ENCODE assay signal across 33 mouse cellular contexts in the genomic region with DNA sequence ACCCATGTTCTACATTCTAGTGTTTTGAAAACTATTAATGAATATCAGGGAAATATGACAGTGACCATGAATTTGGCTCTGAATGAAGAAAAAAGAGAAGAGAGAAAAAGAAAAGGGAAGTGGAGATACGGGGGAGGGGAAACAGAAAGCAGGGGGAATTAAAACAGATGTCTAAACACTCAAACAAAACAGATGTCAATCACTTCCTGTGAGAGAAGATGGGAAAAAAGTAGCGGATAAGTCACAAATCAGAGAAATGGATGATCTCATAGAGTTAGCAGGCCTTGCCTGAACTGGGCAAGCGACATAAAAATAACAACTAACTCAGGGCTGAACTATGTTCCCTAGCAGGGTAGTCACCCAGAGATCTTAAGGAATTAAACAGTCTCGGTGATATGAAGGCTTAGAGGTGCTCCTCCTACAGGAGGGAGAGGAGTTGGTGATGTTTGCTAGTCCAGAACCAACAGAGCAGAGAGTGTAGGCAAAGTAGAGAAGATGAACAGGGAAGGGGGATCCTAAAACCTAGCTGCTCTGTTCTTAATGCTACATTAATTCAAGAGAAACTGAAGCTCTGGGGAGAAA.
A peak's percentile ranks its signal among the peaks of the same experiment; 100 is the strongest.
DNase-seq lines count a peak whose midpoint lies in the region; ATAC-seq and TF ChIP-seq lines count a peak whose summit lies in the region.
"Had no signal": no experiment of that assay in that cellular context is flagged by ENCODE, and none has a peak within 500 bp of the region (broad histone marks: within the 10 kb centered on the region; RNA-seq: fewer than 3 reads in every experiment).

No protein-coding gene starts in this region.

- no peaks in the 10 kb centered on the region for H3K27me3 ChIP-seq in midbrain, embryonic 11.5 days (ENCODE audit: control insufficient read depth, insufficient read depth, low read length)
- no peaks in the 10 kb centered on the region for H3K27me3 ChIP-seq in midbrain, embryonic 16.5 days (ENCODE audit: control insufficient read depth, insufficient read depth, low read depth, low read length)
- H3K27me3 ChIP-seq in stomach, postnatal 0 days (ENCODE audit: control insufficient read depth, insufficient read depth, low read length): no peaks in the 10 kb centered on the region
- H3K27me3 ChIP-seq: embryonic facial prominence, embryonic 13.5 days; heart, embryonic 15.5 days; kidney, embryonic 15.5 days; limb, embryonic 13.5 days; liver, embryonic 12.5 days; neural tube, embryonic 12.5 days had no signal

- no peaks in the 10 kb centered on the region for H3K36me3 ChIP-seq in midbrain, embryonic 11.5 days (ENCODE audit: control insufficient read depth, insufficient read depth, low read length)
- no peaks in the 10 kb centered on the region for H3K36me3 ChIP-seq in midbrain, embryonic 16.5 days (ENCODE audit: control insufficient read depth, insufficient read depth, low read length)
- H3K36me3 ChIP-seq in stomach, postnatal 0 days (ENCODE audit: control insufficient read depth, insufficient read depth, low read length): no peaks in the 10 kb centered on the region
- H3K36me3 ChIP-seq: embryonic facial prominence, embryonic 13.5 days; heart, embryonic 15.5 days; kidney, embryonic 15.5 days; limb, embryonic 13.5 days; liver, embryonic 12.5 days; midbrain, embryonic 10.5 days; neural tube, embryonic 12.5 days had no signal

- no peak overlapping the region for H3K4me3 ChIP-seq in midbrain, embryonic 11.5 days (ENCODE audit: low read depth, low read length)
- H3K4me3 ChIP-seq in midbrain, embryonic 16.5 days (ENCODE audit: low read depth, low read length): no peak overlapping the region
- no peak overlapping the region for H3K4me3 ChIP-seq in stomach, postnatal 0 days (ENCODE audit: low read depth, low read length)
- H3K4me3 ChIP-seq: embryonic facial prominence, embryonic 13.5 days; erythroblast, embryonic 14.5 days; heart, embryonic 15.5 days; kidney, embryonic 15.5 days; limb, embryonic 13.5 days; liver, embryonic 12.5 days; midbrain, embryonic 10.5 days; myocyte; neural tube, embryonic 12.5 days had no signal

- TF ChIP-seq CTCF in stomach, postnatal 0 days (IDR thresholded peaks at IDR 0.05; ENCODE audit: low read depth): peak; percentile 36

- no peak for TF ChIP-seq EP300 in stomach, postnatal 0 days (optimal IDR thresholded peaks at IDR 0.05)

- 58% methylated on average over 4 of the region's 4 CpGs for WGBS in midbrain, embryonic 11.5 days
- 70% methylated on average over 4 of the region's 4 CpGs for WGBS in midbrain, embryonic 16.5 days
- WGBS in stomach, postnatal 0 days: 46% methylated on average over 4 of the region's 4 CpGs

- no peak overlapping the region for H3K27ac ChIP-seq in midbrain, embryonic 11.5 days (ENCODE audit: low read depth, low read length)
- no peak overlapping the region for H3K27ac ChIP-seq in midbrain, embryonic 16.5 days (ENCODE audit: low read length)
- no peak overlapping the region for H3K27ac ChIP-seq in stomach, postnatal 0 days (replicated peaks)
- H3K27ac ChIP-seq: embryonic facial prominence, embryonic 13.5 days; heart, embryonic 15.5 days; hindbrain, embryonic 14.5 days; kidney, embryonic 15.5 days; limb, embryonic 13.5 days; liver, embryonic 12.5 days; macrophage; midbrain, embryonic 10.5 days; neural tube, embryonic 12.5 days had no signal

- peak; percentile 18 for DNase-seq in heart, adult 8-10 months (ENCODE audit: low spot score)
- no peak for DNase-seq in heart, postnatal 14 days
- DNase-seq in midbrain, embryonic 11.5 days (ENCODE audit: low spot score, missing footprints): peak; percentile 80
- no peak for DNase-seq in stomach, postnatal 0 days (ENCODE audit: low spot score)
- DNase-seq in ovary, postnatal 14 days (ENCODE audit: low spot score): no peak
- no peak for DNase-seq in right cerebral cortex, postnatal 25 days
- DNase-seq: adrenal gland, adult 2 months; cerebellum, adult 11 months; cerebellum, adult 9-10 months; cerebellum, postnatal 36 days; embryo, embryonic 11 days; gastrocnemius, postnatal 14 days; kidney, adult 18-20 months; kidney, postnatal 25 days; liver, postnatal 0 days; thymus, adult 2 months; thymus, postnatal 4 days had no signal

- no peaks in the 10 kb centered on the region for H3K4me1 ChIP-seq in midbrain, embryonic 11.5 days (ENCODE audit: control insufficient read depth, insufficient read depth, low read length)
- H3K4me1 ChIP-seq in midbrain, embryonic 16.5 days (ENCODE audit: control insufficient read depth, insufficient read depth, low read length): no peaks in the 10 kb centered on the region
- H3K4me1 ChIP-seq in stomach, postnatal 0 days (replicated peaks; ENCODE audit: control insufficient read depth, insufficient read depth): no peaks in the 10 kb centered on the region
- H3K4me1 ChIP-seq: embryonic facial prominence, embryonic 13.5 days; heart, embryonic 15.5 days; kidney, embryonic 15.5 days; limb, embryonic 13.5 days; liver, embryonic 12.5 days; midbrain, embryonic 10.5 days; neural tube, embryonic 12.5 days had no signal

- no peak for ATAC-seq in midbrain, embryonic 11.5 days (ENCODE audit: low FRiP score)
- no peak for ATAC-seq in midbrain, embryonic 16.5 days
- ATAC-seq in granulocyte monocyte progenitor cell, adult 5-6 weeks (replicated peaks; ENCODE audit: poor library complexity, severe bottlenecking): peak; percentile 42
- no peak for ATAC-seq in stomach, postnatal 0 days (ENCODE audit: low FRiP score, low TSS enrichment)
- ATAC-seq: activated CD4-positive, CD25-positive, alpha-beta regulatory T cell, adult 4 months; CD4-positive, CD25-positive, alpha-beta regulatory T cell, adult 4 months; forebrain, embryonic 16.5 days; liver, embryonic 12.5 days; liver, postnatal 0 days had no signal

- intact Hi-C loops in heart, postnatal 14 days (cut with DNase I): no loop called here

- H3K9ac ChIP-seq in midbrain, embryonic 11.5 days (ENCODE audit: low read length): no peak overlapping the region
- no peak overlapping the region for H3K9ac ChIP-seq in midbrain, embryonic 16.5 days (ENCODE audit: low read depth, low read length)
- no peak overlapping the region for H3K9ac ChIP-seq in stomach, postnatal 0 days (ENCODE audit: low read length)
- H3K9ac ChIP-seq: embryonic facial prominence, embryonic 13.5 days; heart, embryonic 15.5 days; hindbrain, embryonic 14.5 days; kidney, embryonic 15.5 days; limb, embryonic 13.5 days; liver, embryonic 12.5 days; liver, postnatal 0 days; neural tube, embryonic 12.5 days had no signal

- no peak overlapping the region for H3K4me2 ChIP-seq in midbrain, embryonic 11.5 days
- no peak overlapping the region for H3K4me2 ChIP-seq in midbrain, embryonic 16.5 days (ENCODE audit: low read length)
- no peak overlapping the region for H3K4me2 ChIP-seq in stomach, postnatal 0 days (replicated peaks; ENCODE audit: low read depth)
- H3K4me2 ChIP-seq: embryonic facial prominence, embryonic 13.5 days; heart, embryonic 15.5 days; hindbrain, embryonic 14.5 days; kidney, embryonic 15.5 days; limb, embryonic 13.5 days; liver, embryonic 12.5 days; neural tube, embryonic 12.5 days had no signal

- H3K9me3 ChIP-seq in midbrain, embryonic 11.5 days (ENCODE audit: control insufficient read depth, low read length): no peaks in the 10 kb centered on the region
- no peaks in the 10 kb centered on the region for H3K9me3 ChIP-seq in midbrain, embryonic 16.5 days (replicated peaks; ENCODE audit: control insufficient read depth, low read length, poor library complexity, severe bottlenecking)
- no peaks in the 10 kb centered on the region for H3K9me3 ChIP-seq in stomach, postnatal 0 days (ENCODE audit: control insufficient read depth, low read length)
- H3K9me3 ChIP-seq: embryonic facial prominence, embryonic 13.5 days; heart, embryonic 15.5 days; kidney, embryonic 15.5 days; limb, embryonic 13.5 days; liver, embryonic 12.5 days; midbrain, embryonic 10.5 days; neural tube, embryonic 12.5 days had no signal

Comparison
In these comparisons a context has a peak if more than half of its experiments do, and no peak if none do; other contexts are left out.
1. DNase-seq: peak in heart, adult 8-10 months (single experiment) and midbrain, embryonic 11.5 days (single experiment); none in heart, postnatal 14 days (0 of 2), stomach, postnatal 0 days (single experiment), ovary, postnatal 14 days (single experiment) and right cerebral cortex, postnatal 25 days (single experiment).